Mouse (Mus musculus) brain, embryonic 14.5 days (tissue): Measurements from ENCODE around the gene Ttc23.

ENCODE experiments used
- CTCF ChIP-seq: fragments of 200-500 bp; IDR thresholded peaks from 2 replicates; pipeline ENCODE4 v1.5.1; 2012; ENCODE audit warnings: inconsistent platforms, mild to moderate bottlenecking, moderate library complexity, borderline replicate concordance; ENCODE audit not compliant: insufficient read depth, insufficient read length; ENCODE audit errors: extremely low read depth
- POLR2A ChIP-seq: fragments of 200-500 bp; IDR thresholded peaks from 2 replicates; pipeline ENCODE4 v1.6.1; 2012; ENCODE audit warnings: mild to moderate bottlenecking, inconsistent platforms, borderline replicate concordance; ENCODE audit not compliant: poor library complexity, insufficient read depth, insufficient read length, severe bottlenecking; ENCODE audit errors: extremely low read depth

DNA sequence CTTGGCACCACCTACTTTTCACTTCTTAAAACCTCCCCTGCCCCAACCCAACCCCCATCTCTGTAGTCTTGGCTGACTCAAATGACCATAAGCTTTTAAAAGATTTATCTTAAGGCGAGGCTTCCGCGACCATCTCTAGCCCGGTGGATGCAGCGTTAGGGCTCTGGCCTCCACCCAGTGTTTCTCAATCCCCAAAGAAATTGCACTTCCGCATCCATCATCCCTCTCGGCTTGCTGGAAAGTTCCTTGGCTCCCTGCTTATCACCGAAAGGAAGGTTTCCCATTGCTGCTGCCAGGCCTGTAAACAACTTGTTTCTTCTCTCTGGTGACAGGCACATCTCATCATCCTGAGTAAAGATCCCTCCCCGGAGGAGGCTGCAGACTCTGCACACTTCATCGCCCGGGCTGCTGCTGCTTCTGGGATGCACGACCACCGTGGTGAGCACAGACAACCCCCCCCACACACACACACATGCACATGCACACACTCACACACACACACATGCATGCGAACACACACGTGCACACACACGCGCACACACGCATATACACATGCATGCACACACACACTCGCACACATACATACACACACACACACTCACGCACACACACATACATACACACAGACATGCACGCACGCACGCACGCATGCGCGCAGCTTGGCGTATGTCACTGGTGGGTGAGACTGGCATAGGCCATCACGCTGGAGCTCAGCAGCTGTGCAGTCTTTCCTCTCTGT, 50.9 kb downstream of the Ttc23 start:
- TF ChIP-seq CTCF (no peak), POLR2A (no peak)
